Mouse (Mus musculus) right cerebral cortex, postnatal 36 days (tissue): ENCODE measurements around the gene Olfr881.

Experiments used
- DNase-seq, 2 experiments: peaks; one replicate each; pipeline ENCODE4 v3.0.0; 2022; ENCODE audit warnings: low spot score in 2 of 2, mixed read lengths in 1 of 2

Gene Olfr881

GRCm38 (mm10) chr9:37991525-37991924 is at the start of gene Olfr881:
Olfr881 (plus strand) TSS chr9:37991825.
- DNase-seq, result no peak

GRCm38 (mm10) chr9:37998581-37999204 is 7.1 kb downstream of the Olfr881 start:
- DNase-seq, result no peak

GRCm38 (mm10) chr9:38000021-38000420 is 8.4 kb downstream of the Olfr881 start:
- no peak for DNase-seq

- no peak for DNase-seq
These were observed 33.9 kb downstream of the Olfr881 start, which contains the start of gene Olfr883 for GRCm38 (mm10) chr9:38025508-38025907. Olfr883 (plus strand) TSS chr9:38025808.
